Mouse (Mus musculus) adrenal gland, postnatal 4 days (tissue): ENCODE data around the gene Ppargc1a. TPM values are rescaled to one million over a fixed set of nuclear protein-coding genes. Genes with fewer than 3 reads are reported as not detected.

ENCODE experiments used
- DNase-seq, 2 experiments: peaks; one replicate each; pipeline ENCODE4 v3.0.0; 2021 to 2022; ENCODE audit warnings: low spot score in 2 of 2, mixed read lengths in 2 of 2
- total RNA-seq, 2 experiments: library from RNA; stranded (reverse); gene quantifications; 2 replicates each; pipeline ENCODE4 v1.2.3; 2021

Gene Ppargc1a
- total RNA-seq, 2 experiments from 2014 or later, result 12.4 to 21.8 TPM

DNA sequence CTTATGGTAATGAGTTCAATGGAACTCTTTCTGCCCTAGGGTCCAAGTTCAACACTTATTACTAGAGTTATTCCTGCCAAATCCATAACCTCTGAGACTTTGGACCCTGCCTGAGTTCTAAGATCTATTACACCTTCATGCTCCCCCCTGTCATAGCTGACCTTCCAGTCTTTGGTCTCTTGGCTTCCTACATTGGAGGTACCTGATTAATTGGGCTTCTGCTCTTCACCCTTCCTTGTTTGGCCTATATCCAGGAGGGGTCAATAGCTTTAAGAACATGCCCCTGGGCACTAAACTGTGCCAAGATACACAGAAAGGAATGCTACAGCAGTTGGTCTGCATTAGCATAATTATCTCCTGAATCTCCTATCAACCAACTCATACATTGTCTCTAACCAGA is 141.1 kb downstream of the Ppargc1a start:
- no peak for DNase-seq

DNA sequence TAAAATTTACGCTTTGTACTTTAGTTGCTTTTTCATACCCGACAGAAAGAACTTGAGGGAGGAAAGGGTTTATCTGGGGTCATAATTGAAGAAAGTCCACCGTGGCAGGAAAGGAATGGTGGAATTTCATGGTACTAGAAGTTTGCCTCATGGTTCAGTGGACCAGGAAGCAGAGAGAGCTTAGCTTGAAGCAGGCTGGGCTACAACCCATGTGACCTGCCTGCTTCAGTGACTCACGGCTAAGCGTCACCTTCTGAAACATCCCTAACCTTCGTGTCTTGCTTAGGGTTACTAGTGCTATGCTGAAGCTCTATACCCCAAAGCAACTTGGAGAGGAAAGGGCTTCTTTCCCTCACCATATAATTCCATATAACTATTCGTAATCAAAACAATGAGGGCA is 151.1 kb downstream of the Ppargc1a start:
- no peak for DNase-seq

DNA sequence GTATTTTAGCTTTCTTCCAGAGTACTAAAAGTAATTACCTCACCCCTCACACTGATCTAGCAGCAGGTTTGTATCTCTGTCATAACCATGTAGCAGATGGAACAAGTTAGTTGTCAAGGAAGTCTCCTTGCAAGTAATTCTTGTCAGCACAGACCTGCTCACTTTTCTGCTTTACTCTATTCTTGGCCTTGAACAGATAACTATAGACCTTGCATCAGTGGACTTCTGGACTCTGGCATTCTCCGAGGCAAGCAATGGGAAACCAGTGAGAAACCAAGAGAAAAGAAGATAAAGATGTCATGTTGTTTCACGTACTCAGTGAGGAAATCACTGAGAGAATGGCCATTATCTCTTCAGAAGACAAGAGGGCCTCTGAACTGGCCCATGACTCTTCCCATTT is 152.1 kb downstream of the Ppargc1a start:
- DNase-seq, result no peak

DNA sequence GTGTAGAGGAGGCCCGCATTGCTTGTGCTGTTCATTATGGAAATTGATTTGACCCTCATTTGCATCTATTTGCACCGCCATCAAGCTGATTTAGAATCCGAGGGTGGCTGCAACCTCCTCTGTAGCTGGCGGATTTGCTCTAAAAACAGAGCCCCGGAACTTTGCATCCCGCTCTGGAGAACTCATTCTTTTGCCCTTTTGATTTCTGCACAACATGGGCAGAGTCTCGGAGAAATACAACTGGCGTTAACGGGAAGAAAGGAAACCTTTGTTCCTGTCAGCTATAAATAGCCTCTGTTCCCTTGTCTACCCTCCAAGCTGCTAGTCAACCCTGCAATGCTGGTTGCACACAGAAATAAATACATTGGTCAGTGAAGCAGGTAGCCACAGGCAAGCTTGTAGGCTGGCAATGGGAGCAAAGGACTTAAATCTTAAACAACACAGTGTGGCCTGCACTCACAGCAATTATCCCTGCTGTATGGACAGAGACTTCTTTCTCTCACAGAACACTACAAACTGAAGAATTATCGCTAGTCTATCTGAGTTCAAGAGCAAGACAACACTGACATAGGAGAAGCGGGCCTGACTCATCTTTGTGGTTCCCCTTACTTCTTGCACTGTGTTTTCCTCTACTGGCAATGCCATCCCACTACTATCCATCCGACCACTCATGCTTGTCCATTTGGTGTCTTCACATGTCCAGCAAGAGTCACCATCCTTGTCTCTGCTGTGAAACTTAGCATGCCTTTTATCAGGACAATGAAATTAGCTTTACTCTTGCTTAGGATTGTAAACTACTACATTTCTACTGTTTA is 155.0 kb downstream of the Ppargc1a start:
- no peak for DNase-seq

DNA sequence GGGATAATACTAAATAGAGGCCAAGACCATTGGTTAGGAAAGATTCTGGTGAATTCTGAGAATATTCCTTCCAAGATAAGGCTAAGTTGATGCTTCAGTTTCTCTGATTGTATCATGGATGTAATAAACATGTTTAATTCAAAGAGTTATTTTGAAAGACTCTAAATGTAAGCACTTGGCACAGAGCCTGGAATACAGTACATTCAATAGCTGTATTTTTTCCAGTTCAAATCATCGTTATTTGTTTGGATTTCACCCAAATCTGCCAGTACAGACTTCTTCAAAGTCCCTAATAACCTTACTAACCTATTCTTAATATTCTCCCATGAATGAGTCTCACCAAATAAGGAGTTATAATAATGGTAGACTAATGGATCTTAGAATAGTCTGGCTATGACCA is 157.5 kb downstream of the Ppargc1a start:
- no peak for DNase-seq

DNA sequence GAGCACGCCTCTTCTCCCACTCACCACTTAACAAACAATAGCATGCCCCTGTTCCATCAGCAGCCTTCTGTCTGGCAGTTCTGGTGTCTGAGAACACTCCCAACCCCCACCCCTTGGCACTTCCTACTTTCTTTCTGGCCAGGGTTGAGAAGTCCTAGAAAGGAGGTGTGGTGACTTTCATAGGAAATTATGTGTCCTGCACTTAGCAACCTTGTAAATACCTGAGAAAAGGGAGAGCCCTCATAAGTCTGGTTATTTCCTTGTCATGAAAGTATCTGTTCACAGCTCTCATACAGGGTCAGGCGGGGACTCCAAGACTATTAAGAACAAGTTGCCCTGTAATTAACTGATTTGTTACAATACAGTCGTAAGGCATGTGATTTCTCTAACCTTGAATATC is 161.1 kb downstream of the Ppargc1a start:
- DNase-seq, result no peak
